Mouse (Mus musculus) right cerebral cortex, postnatal 4 days (tissue): Measurements from ENCODE around the gene Hps6.
"Not testable (repeated sequence)": the region's sequence is repeated elsewhere in the genome, so short reads cannot be mapped to it uniquely, and the experiment has no call there.

ENCODE experiments used
- DNase-seq: peaks from one replicate; pipeline ENCODE4 v3.0.0-alpha.2; 2022

The Hps6 gene

DNA sequence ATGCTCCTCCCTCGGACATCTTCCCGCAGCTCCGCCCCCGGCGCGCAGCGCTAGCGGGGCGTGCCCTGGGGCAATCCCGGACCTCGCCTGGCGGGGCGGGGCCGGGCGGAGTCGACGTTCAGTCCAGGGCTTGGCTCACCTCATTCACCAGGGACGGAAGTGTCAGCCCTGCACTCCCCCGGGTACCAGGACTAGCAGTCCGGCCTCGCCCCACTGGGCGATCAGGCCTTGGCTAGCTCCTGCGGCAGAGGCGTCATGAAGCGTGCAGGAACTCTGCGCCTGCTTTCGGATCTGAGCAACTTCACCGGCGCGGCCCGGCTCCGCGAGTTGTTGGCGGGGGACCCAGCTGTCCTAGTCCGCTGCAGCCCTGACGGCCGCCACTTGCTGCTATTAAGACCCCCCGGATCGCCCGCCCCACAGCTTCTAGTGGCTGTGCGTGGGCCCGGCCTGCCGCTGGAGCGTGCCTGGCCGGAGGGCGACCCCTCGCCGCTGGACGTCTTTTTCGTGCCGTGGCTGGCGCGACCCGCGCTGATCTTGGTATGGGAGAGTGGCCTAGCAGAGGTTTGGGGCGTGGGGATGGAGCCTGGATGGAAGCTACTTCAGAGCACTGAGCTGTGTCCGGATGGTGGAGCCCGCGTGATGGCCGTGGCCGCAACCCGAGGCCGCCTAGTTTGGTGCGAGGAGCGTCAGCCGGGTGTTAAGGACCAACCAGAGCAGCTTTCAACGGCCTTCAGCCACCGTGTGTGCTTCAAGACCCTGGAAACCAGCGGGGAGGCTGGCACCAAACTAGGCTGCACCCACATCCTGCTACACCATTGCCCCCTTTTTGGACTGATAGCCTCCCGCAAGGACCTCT lies at the start of gene Hps6:
Gene Hps6 (plus strand): TSS at position 138 of the 856 bp plus-strand sequence.
- peak; percentile 46 for DNase-seq

DNA sequence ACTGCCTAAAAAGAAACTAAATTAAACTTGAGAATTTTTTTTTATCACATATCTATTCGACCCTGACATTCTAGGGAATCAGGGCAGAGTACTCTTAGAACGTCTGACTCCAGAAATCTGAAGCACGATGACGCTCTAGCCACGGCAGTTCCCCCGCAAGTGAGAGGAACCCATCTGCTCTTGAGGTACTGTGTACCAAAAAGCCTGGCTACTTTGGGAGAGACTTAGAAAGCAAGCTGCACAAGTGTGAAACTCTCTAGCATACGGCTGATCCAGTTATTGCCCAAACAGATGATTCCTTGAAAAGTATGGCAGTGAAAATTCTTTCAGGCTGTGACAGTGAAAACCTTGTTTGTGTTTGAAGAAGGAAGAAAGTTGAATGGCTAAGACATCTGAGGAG lies 46.6 kb upstream of the Hps6 start:
- DNase-seq, result peak; percentile 10

GRCm38 (mm10) chr19:45960770-45961169 lies 42.5 kb upstream of the Hps6 start:
- DNase-seq, result no peak

DNA sequence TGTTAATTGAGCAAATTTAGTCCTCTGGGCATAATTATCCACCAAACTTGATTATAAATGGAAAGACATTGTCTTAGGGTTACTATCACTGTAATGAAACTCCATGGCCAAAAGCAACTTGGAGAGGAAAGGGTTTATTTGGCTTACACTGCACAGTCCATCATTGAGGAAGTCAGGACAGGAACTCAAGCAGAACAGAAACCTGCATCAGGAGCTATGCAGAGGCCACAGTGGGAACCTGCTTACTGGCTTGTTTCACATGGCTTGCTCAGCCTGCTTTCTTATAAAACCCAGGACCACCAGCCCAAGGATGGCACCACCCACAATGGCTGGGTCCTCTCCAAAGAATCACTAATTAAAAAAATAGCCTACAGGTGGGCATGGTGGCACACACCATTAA lies 18.9 kb upstream of the Hps6 start:
- no peak for DNase-seq

GRCm38 (mm10) chr19:45988238-45988637 lies 15.1 kb upstream of the Hps6 start:
- no peak for DNase-seq

GRCm38 (mm10) chr19:45991171-45991570 lies 12.1 kb upstream of the Hps6 start:
- DNase-seq, result no peak

GRCm38 (mm10) chr19:45993441-45993840 lies 9.9 kb upstream of the Hps6 start:
- DNase-seq, result not testable (repeated sequence)

- no peak for DNase-seq
Measured at GRCm38 (mm10) chr19:45993981-45994737, 9.1 kb upstream of the Hps6 start.

DNA sequence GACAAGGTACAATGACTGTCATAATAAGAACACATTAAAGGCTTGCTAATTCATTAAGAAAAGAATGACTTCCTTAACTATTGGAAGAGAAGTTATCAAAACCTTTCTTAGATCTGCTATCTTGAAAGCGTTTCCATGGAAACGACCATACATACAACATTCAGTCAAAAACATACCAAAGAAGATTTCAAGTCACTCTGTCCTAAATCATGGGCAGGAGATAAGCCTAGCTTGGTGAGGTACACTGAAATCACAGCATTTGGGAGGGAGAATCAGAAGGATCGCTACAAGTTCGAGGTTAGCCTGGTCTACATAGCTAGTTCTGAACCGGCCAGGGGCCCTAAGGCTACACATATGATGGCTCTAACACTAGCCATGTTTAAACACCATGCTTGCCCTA lies 5.9 kb upstream of the Hps6 start:
- DNase-seq, result no peak

DNA sequence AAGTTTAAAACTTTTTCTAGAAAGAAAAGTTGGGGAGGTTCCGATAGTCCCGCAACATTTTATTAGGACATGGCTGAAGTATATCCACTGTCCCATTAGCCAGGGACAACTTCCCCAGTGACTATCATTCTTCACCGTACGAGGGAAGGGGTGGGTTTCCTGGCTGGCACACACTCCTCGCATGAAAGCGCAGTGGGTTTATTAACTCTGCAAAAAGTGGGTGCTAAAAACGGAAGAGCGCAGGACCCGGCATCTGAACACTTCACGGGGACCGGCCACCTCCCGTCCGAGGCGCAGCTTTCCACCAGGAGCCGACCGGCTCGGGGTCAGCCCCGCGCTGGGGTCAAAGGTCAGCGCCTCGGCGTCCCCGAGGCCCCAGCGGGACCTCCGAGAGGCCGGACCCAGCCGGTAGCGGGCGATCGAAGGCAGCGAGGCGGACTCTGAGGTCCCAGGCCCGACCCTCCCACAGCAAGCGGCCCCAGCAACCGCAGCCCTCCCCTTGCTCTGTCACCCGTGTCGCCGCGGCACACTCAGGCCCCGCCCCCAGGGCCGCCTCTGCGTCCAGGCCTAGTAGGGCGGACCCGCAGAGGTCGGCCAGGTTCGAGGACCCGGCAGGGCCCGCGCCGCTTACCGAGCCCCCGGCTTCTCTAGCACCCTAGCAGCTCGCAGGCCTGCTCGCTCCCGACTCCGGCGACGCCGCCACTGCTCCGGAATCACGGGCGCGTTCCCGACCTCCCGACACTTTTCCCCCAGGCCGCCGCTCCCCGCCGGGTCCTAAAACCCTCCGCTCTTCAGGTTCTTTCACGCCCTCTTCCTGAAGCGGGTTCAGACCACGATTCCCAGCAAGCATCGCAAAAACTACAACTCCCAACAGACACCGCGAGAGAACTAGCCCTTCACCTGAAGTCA lies 5.3 kb upstream of the Hps6 start, which contains the start of gene Armh3:
Gene Armh3 (minus strand): TSS at position 704 of the 909 bp plus-strand sequence.
- peak; percentile 86 for DNase-seq

- no peak for DNase-seq
Measured at GRCm38 (mm10) chr19:45998694-45999217, 4.6 kb upstream of the Hps6 start.

- DNase-seq, result no peak
Measured at GRCm38 (mm10) chr19:45999378-45999777, 3.9 kb upstream of the Hps6 start.

GRCm38 (mm10) chr19:46002279-46002678 lies 1.0 kb upstream of the Hps6 start:
- DNase-seq, result no peak

DNA sequence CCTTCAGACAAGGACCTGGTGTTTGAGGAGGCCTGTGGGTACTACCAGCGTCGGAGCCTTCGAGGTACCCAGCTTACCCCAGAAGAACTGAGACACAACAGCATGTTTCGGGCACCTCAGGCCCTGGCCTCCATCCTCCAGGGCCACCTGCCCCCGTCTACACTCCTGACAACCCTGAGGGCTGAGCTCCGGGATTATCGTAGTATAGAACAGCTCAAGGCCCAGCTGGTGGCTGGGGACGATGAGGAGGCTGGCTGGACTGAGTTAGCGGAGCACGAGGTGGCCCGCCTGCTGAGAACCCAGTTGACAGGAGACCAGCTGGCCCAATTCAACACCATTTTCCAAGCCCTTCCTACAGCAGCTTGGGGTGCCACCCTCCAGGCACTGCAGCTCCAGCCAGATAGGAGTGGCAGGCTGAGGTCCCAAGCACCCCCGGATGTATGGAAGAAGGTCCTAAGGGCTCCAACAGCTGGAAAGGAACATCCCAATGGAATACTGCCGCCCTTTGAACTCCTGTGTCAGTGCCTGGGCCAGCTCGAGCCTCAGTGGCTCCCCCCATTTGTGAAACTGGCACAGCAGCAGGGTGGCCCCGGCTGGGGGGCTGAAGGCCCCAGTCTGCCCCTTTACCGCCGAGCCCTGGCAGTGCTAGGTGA lies 1.6 kb downstream of the Hps6 start:
- DNase-seq, result no peak

DNA sequence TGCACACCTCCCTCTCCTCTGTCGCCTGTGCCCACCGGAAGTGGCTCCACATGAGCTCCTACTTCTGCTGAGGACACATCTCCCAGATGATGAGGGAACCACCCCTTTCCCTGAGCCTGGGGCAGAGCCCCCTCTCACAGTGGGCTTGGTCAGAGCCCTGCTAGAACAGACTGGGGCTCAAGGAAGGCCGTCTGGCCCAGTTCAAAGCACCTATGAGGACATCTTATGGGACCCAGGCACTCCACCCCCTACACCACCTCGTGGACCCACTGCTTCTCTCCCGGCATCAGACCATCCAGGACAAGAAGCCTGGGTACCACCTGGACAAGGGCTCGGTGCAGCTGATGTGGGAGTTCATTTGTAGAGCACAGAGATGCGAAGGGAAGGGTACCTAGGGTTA lies 2.4 kb downstream of the Hps6 start:
- DNase-seq, result no peak

DNA sequence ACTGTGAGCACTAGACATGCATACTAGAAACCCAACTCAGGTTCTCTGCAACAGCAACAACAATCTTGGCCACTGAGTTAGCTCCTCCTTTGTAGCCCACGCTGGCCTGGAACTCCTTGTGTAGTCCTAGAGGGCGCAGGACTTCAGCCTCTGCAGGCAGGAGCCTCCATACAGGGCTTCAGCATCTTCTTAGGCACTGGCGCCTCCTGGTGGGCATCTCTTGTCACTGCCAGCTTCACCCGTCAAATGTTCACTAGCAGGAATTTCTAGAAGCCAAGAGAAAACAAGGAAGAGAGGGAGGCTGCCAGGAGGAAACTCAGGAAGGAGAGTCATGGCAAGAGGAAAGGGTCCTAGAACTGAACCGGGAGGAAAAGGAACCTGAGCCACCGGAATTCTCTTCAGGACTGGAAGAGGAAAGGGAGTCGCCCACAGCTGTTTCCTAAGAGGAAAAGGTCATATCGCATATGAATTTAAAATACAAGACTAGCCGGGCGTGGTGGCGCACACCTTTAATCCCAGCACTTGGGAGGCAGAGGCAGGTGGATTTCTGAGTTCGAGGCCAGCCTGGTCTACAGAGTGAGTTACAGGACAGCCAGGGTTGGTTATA lies 11.4 kb downstream of the Hps6 start:
- peak; percentile 89 for DNase-seq

GRCm38 (mm10) chr19:46016023-46016422 lies 12.7 kb downstream of the Hps6 start:
- DNase-seq, result no peak

DNA sequence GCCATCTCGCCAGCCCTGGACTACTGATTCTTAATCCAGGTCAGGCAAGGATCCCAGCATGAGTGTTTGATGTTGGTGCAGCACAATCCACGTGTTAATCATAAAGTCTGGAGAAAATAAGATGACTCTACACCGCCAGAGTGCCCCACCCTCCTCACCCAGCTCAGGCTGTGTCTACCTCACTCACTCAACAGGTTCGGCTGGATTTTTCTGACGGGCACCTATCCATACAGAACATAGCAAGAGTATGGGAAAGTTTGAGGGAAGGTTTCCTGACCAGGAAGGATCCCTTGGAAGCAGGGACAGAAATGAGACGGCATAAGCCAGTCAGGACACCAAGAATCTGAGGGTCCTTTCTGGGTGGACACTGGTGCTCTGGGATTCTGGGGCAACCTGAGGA lies 21.7 kb downstream of the Hps6 start:
- DNase-seq, result no peak

- DNase-seq, result no peak
Measured at GRCm38 (mm10) chr19:46026567-46026966, 23.3 kb downstream of the Hps6 start.

GRCm38 (mm10) chr19:46028747-46029320 lies 25.5 kb downstream of the Hps6 start:
- DNase-seq, result no peak

DNA sequence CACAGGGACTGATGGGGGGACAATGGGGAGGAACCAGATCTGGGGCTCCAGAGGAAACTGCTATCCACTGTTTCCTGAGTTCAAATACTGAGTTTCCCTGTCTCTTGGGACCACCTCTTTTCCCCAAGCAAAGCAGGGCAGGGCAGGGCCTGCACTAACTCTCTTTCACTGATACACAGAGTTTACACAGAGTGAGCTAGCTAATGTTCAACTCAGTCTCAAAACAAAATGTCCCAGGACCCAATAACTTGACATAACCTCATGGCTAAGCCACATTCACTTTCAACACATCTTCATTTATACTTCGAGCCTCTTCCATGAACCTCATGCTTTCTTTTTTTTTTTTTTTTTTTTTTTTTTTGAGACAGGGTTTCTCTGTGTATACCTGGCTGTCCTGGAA lies 26.3 kb downstream of the Hps6 start:
- no peak for DNase-seq
